Mouse (Mus musculus) testis, adult 2 months (tissue): Measurements from ENCODE around the gene Mob3a.
A peak's percentile ranks its signal among the peaks of the same experiment; 100 is the strongest.

Experiments
- CTCF ChIP-seq: fragments of 200-500 bp; IDR thresholded peaks from 2 replicates; pipeline ENCODE4 v1.5.1; 2012; ENCODE audit warnings: low read depth, mild to moderate bottlenecking, inconsistent platforms, low read length, moderate library complexity; ENCODE audit not compliant: control insufficient read depth, insufficient read depth, insufficient replicate concordance
- POLR2A ChIP-seq: fragments of 200-500 bp; IDR thresholded peaks from 2 replicates; pipeline ENCODE4 v1.6.1; 2012; ENCODE audit warnings: low read depth, mild to moderate bottlenecking, inconsistent platforms, low read length, moderate library complexity; ENCODE audit not compliant: control insufficient read depth

DNA sequence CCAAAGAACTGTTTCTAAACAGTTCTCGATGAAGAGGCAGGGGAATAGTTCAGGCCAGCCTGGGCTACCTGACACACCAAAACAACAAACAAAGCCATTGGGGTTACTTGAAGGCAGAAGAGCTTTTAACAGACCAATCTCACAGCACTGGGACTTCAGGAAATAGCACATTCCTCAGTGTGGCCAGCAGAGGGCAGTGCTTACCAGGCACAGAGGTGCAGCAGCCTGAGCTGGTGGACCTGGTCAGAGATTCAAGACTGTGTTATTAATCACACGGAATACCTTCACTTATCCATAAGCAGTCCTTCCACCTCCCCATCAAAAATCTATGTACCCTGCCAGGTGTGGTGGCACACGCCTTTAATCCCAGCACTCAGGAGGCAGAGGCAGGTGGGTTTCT lies 45.6 kb upstream of the Mob3a start:
- TF ChIP-seq POLR2A (no peak), CTCF (peak; percentile 90; the same call in 1 of the 2 replicates)
